In genomic region chr6:39377311-39377827, GRCm38 (mm10) we compare ENCODE assay signal across 8 mouse cellular contexts. TPM values are rescaled to one million over a fixed set of nuclear protein-coding genes. Genes with fewer than 3 reads are reported as not detected.
DNase-seq lines count a peak whose midpoint lies in the region; ATAC-seq and TF ChIP-seq lines count a peak whose summit lies in the region.

Slc37a3 (minus strand) TSS chr6:39377675.

- no peak for TF ChIP-seq CTCF in bone marrow, adult 2 months (IDR thresholded peaks at IDR 0.05; ENCODE audit: control insufficient read depth, insufficient read depth, low read length)
- no peak for TF ChIP-seq CTCF in spleen, adult 2 months (IDR thresholded peaks at IDR 0.05; ENCODE audit: extremely low read depth, insufficient read depth, insufficient read length, insufficient replicate concordance)

- no peaks in the 10 kb centered on the region for H3K9me3 ChIP-seq in embryonic facial prominence, embryonic 15.5 days (replicated peaks)
- no peaks in the 10 kb centered on the region for H3K9me3 ChIP-seq in limb, embryonic 13.5 days
- no peaks in the 10 kb centered on the region for H3K9me3 ChIP-seq in midbrain, embryonic 15.5 days

- 1% methylated on average over 43 of the region's 43 CpGs for WGBS in bone marrow, adult 2 months
- under 1% methylated on average over 43 of the region's 43 CpGs for WGBS in embryonic facial prominence, embryonic 15.5 days
- under 1% methylated on average over 43 of the region's 43 CpGs for WGBS in limb, embryonic 13.5 days
- under 1% methylated on average over 43 of the region's 43 CpGs for WGBS in midbrain, embryonic 15.5 days
- WGBS in spleen, adult 2 months: 1% methylated on average over 43 of the region's 43 CpGs

- peak within 1 kb of the TSS; percentile 61 for H3K4me2 ChIP-seq in embryonic facial prominence, embryonic 15.5 days (replicated peaks)
- peak within 1 kb of the TSS; percentile 71 for H3K4me2 ChIP-seq in limb, embryonic 13.5 days (replicated peaks)
- H3K4me2 ChIP-seq in midbrain, embryonic 15.5 days: peak within 1 kb of the TSS; percentile 60

- peak; percentile 63; the same call in 1 of the 2 replicates for TF ChIP-seq POLR2A in bone marrow, adult 2 months (IDR thresholded peaks at IDR 0.05; ENCODE audit: borderline replicate concordance, control insufficient read depth, low read depth, low read length)
- peak; percentile 69 for TF ChIP-seq POLR2A in spleen, adult 2 months (IDR thresholded peaks at IDR 0.05; ENCODE audit: low read depth, low read length)

- peaks cover 5% of the 10 kb centered on the region; the same call in 1 of the 2 replicates for H3K36me3 ChIP-seq in embryonic facial prominence, embryonic 15.5 days
- peaks cover 12% of the 10 kb centered on the region for H3K36me3 ChIP-seq in limb, embryonic 13.5 days
- H3K36me3 ChIP-seq in midbrain, embryonic 15.5 days (replicated peaks): peaks cover 2% of the 10 kb centered on the region; the same call in 1 of the 2 replicates
- H3K36me3 ChIP-seq in spleen, adult 2 months (ENCODE audit: control insufficient read depth, insufficient read depth, low read length): no peaks in the 10 kb centered on the region

- DNase-seq in A20 (ENCODE audit: low read depth, low spot score): peak; percentile 93
- peak; percentile 81 to 83 for DNase-seq in heart, adult 9 months (ENCODE audit: low spot score in 2 of 2)
- DNase-seq in kidney, adult 9 months: peak; percentile 90
- DNase-seq in spleen, adult 2 months (ENCODE audit: low read depth in 1 of 2, low spot score in 2 of 2): peak; percentile 65 to 94

- H3K27ac ChIP-seq in bone marrow, adult 2 months (ENCODE audit: control insufficient read depth, insufficient read depth, low read depth, low read length, poor library complexity): peak within 1 kb of the TSS; percentile 64
- peak within 1 kb of the TSS; percentile 53; the same call in 1 of the 2 replicates for H3K27ac ChIP-seq in embryonic facial prominence, embryonic 15.5 days (replicated peaks)
- peak within 1 kb of the TSS; percentile 44; the same call in 1 of the 2 replicates for H3K27ac ChIP-seq in limb, embryonic 13.5 days
- H3K27ac ChIP-seq in midbrain, embryonic 15.5 days: peak within 1 kb of the TSS; percentile 73
- H3K27ac ChIP-seq in spleen, adult 2 months (ENCODE audit: insufficient read depth, low read length): peak within 1 kb of the TSS; percentile 57

- peak within 1 kb of the TSS; percentile 69 for H3K4me3 ChIP-seq in bone marrow, adult 2 months (replicated peaks; ENCODE audit: control insufficient read depth, low read depth, low read length)
- peak within 1 kb of the TSS; percentile 91 for H3K4me3 ChIP-seq in embryonic facial prominence, embryonic 15.5 days (replicated peaks)
- peak within 1 kb of the TSS; percentile 91 for H3K4me3 ChIP-seq in limb, embryonic 13.5 days
- H3K4me3 ChIP-seq in midbrain, embryonic 15.5 days: peak within 1 kb of the TSS; percentile 99
- peak within 1 kb of the TSS; percentile 92 for H3K4me3 ChIP-seq in spleen, adult 2 months (ENCODE audit: extremely low read depth, insufficient read depth, insufficient read length)

- peaks cover 3% of the 10 kb centered on the region; the same call in 1 of the 2 replicates for H3K4me1 ChIP-seq in bone marrow, adult 2 months (ENCODE audit: control insufficient read depth, insufficient read depth, low read length)
- H3K4me1 ChIP-seq in embryonic facial prominence, embryonic 15.5 days: peaks cover 41% of the 10 kb centered on the region
- H3K4me1 ChIP-seq in limb, embryonic 13.5 days: peaks cover 37% of the 10 kb centered on the region
- peaks cover 27% of the 10 kb centered on the region for H3K4me1 ChIP-seq in midbrain, embryonic 15.5 days
- H3K4me1 ChIP-seq in spleen, adult 2 months (ENCODE audit: control insufficient read depth, insufficient read depth, insufficient read length): peaks cover 15% of the 10 kb centered on the region

- H3K27me3 ChIP-seq in embryonic facial prominence, embryonic 15.5 days: peaks cover 6% of the 10 kb centered on the region
- peaks cover 25% of the 10 kb centered on the region for H3K27me3 ChIP-seq in limb, embryonic 13.5 days
- H3K27me3 ChIP-seq in midbrain, embryonic 15.5 days (replicated peaks): peaks cover 6% of the 10 kb centered on the region; the same call in 1 of the 2 replicates
- H3K27me3 ChIP-seq in spleen, adult 2 months (ENCODE audit: control insufficient read depth, insufficient read depth, low read length): no peaks in the 10 kb centered on the region

- peak; percentile 82 for ATAC-seq in embryonic facial prominence, embryonic 15.5 days (ENCODE audit: insufficient number of reproducible peaks, low FRiP score, low TSS enrichment, low read depth)
- ATAC-seq in limb, embryonic 13.5 days (ENCODE audit: low FRiP score, low read depth): peak; percentile 92
- peak; percentile 93 for ATAC-seq in midbrain, embryonic 15.5 days (replicated peaks)

- peak within 1 kb of the TSS; percentile 90 for H3K9ac ChIP-seq in embryonic facial prominence, embryonic 15.5 days
- peak within 1 kb of the TSS; percentile 94 for H3K9ac ChIP-seq in limb, embryonic 13.5 days
- peak within 1 kb of the TSS; percentile 98 for H3K9ac ChIP-seq in midbrain, embryonic 15.5 days

RNA-seq across cellular contexts. Expression of gene Slc37a3, which starts in this region (rescaled TPM):
- 9.4 and 13.6 TPM in 2 replicates for polyA plus RNA-seq in bone marrow, adult 2 months (2011; ENCODE audit: insufficient read depth, insufficient read length, low replicate concordance, missing spikeins)
- polyA plus RNA-seq in embryonic facial prominence, embryonic 15.5 days (2015; fragmentation: Nextera tagmentation; extraction: Ambion mirVana): 53.3 and 60.3 TPM in 2 replicates
- polyA plus RNA-seq in limb, embryonic 13.5 days (2015; fragmentation: Nextera tagmentation; extraction: Ambion mirVana): 67.7 and 68.3 TPM in 2 replicates
- polyA plus RNA-seq in midbrain, embryonic 15.5 days (2015; fragmentation: Nextera tagmentation; extraction: Ambion mirVana): 62.8 and 65.8 TPM in 2 replicates
- 7.7 and 10.3 TPM in 2 replicates for polyA plus RNA-seq in spleen, adult 2 months (2012; rRNA removed)

Comparison
In these comparisons a context has a peak if more than half of its experiments do, and no peak if none do; other contexts are left out.
1. Peak in every context shown above with its lines: DNase-seq, ATAC-seq, H3K4me3 ChIP-seq and H3K27ac ChIP-seq.